Mouse (Mus musculus): ENCODE results near the gene Fam71f1. TPM values are rescaled to one million over a fixed set of nuclear protein-coding genes. Genes with fewer than 3 reads are reported as not detected.

The Fam71f1 gene
- polyA plus RNA-seq, 1 experiment from 2014 or later: not detected

DNA sequence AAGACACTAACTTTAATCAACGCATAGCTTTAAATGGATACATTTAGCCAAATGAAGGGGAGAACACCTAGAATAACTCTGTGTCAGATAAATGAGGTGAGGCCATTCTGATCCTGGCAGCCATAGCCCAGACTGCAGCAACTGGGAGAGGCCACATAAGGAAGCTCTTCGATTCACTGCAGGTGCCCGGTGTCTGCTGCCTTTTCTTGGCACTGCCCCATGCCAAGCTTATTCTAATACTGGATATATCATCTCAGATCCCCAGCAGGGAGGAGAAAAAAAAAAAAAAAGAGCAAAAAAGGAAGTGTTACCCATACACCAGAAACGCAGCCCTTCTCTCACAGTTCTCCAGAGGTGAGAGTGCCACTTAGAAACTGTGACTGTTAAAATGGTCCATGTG is 58.4 kb downstream of the Fam71f1 start:
- 88% methylated on average over 4 of the region's 4 CpGs for WGBS
- H3K27me3 ChIP-seq (ENCODE audit: control insufficient read depth, insufficient read depth, low read length): no peaks in the 10 kb centered on the region
- H3K9ac ChIP-seq (ENCODE audit: low read length): no peak overlapping the region
- H3K27ac ChIP-seq (ENCODE audit: low read length): no peak overlapping the region
- H3K9me3 ChIP-seq (replicated peaks; ENCODE audit: control insufficient read depth, low read length): no peaks in the 10 kb centered on the region
- no peak overlapping the region for H3K4me2 ChIP-seq (ENCODE audit: low read depth, low read length)
- ATAC-seq (ENCODE audit: insufficient read depth, low FRiP score): no peak
- no peak overlapping the region for H3K4me3 ChIP-seq (replicated peaks; ENCODE audit: low read length)
- H3K4me1 ChIP-seq (ENCODE audit: control insufficient read depth, insufficient read depth, low read length): no peaks in the 10 kb centered on the region
- peaks cover 23% of the 10 kb centered on the region for H3K36me3 ChIP-seq (ENCODE audit: control insufficient read depth, insufficient read depth, low read length)

DNA sequence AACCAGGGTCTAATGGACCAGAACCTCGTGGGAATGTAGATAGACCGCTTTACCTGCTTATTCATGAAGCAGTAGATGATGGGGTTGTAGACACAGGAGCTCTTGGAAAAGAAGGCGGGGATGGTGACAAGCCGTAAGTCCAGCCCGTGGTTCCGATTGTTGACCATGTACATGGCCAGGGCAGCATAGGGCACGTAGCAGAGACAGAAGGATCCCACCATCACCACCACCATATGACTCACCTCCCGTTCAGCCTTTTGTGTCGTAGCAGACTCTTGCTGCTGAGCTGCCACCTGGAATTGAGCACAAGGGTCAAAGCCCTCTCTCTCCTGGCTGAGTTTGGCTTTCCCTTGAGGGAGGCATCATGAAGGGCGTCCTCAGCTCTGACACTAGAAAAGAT is 59.7 kb downstream of the Fam71f1 start:
- Histone ChIP-seq H3K4me3 (replicated peaks; ENCODE audit: low read length) (no peak overlapping the region), H3K9me3 (replicated peaks; ENCODE audit: control insufficient read depth, low read length) (no peaks in the 10 kb centered on the region), H3K27ac (ENCODE audit: low read length) (no peak overlapping the region), H3K36me3 (ENCODE audit: control insufficient read depth, insufficient read depth, low read length) (peaks cover 19% of the 10 kb centered on the region), H3K27me3 (ENCODE audit: control insufficient read depth, insufficient read depth, low read length) (no peaks in the 10 kb centered on the region), H3K4me1 (ENCODE audit: control insufficient read depth, insufficient read depth, low read length) (no peaks in the 10 kb centered on the region), H3K4me2 (ENCODE audit: low read depth, low read length) (no peak overlapping the region), H3K9ac (ENCODE audit: low read length) (no peak overlapping the region)
- no peak for ATAC-seq (ENCODE audit: insufficient read depth, low FRiP score)
- WGBS: 90% methylated on average over 10 of the region's 10 CpGs

DNA sequence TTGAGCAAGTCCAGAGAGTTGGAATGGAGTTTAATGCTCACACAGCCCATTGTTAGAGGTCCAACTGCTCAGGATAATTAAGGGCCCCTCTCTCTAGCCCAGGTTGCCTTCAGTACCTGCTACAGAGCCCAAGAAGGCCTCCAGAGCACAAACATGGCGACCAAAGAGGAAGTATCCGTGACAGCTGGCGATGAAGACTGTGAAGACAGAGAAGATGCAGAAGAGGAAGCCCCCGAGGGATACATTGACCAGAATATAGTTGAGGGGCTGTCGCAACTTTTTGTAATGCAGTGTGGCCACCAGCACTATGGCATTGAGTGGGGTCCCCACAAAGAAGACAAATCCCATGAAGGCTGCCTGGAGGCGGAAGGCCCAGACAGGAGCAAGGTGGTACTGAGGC is 61.0 kb downstream of the Fam71f1 start:
- H3K36me3 ChIP-seq (ENCODE audit: control insufficient read depth, insufficient read depth, low read length): peaks cover 9% of the 10 kb centered on the region
- H3K27ac ChIP-seq (ENCODE audit: low read length): no peak overlapping the region
- WGBS: 90% methylated on average over 6 of the region's 6 CpGs
- ATAC-seq (ENCODE audit: insufficient read depth, low FRiP score): no peak
- no peak overlapping the region for H3K4me3 ChIP-seq (replicated peaks; ENCODE audit: low read length)
- H3K4me2 ChIP-seq (ENCODE audit: low read depth, low read length): no peak overlapping the region
- H3K9ac ChIP-seq (ENCODE audit: low read length): no peak overlapping the region
- no peaks in the 10 kb centered on the region for H3K27me3 ChIP-seq (ENCODE audit: control insufficient read depth, insufficient read depth, low read length)
- no peaks in the 10 kb centered on the region for H3K4me1 ChIP-seq (ENCODE audit: control insufficient read depth, insufficient read depth, low read length)
- H3K9me3 ChIP-seq (replicated peaks; ENCODE audit: control insufficient read depth, low read length): no peaks in the 10 kb centered on the region

DNA sequence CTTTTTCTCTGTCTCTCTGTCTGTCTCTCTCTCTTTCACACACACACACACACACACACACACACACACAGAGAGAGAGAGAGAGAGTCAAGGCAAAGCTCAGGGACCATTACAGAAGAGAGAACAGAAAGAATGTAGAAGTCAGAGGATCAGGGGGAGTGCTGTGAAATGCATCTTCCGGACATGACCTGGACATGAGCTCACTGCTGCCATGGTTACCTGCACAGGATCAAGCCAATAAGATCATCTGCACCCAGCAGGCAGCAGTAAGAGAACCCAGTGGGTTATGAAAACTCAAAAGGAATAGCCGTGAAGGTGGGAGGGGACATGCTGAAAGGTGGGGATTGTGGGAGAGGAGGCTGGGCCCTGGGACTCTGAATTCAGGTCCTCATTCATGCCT is 63.5 kb downstream of the Fam71f1 start:
- 54% methylated on average over 2 of the region's 2 CpGs for WGBS
- Histone ChIP-seq H3K27ac (ENCODE audit: low read length) (no peak overlapping the region), H3K27me3 (ENCODE audit: control insufficient read depth, insufficient read depth, low read length) (no peaks in the 10 kb centered on the region), H3K9me3 (replicated peaks; ENCODE audit: control insufficient read depth, low read length) (no peaks in the 10 kb centered on the region), H3K4me3 (replicated peaks; ENCODE audit: low read length) (no peak overlapping the region), H3K36me3 (ENCODE audit: control insufficient read depth, insufficient read depth, low read length) (no peaks in the 10 kb centered on the region), H3K9ac (ENCODE audit: low read length) (no peak overlapping the region), H3K4me1 (ENCODE audit: control insufficient read depth, insufficient read depth, low read length) (no peaks in the 10 kb centered on the region; the same call in 1 of the 2 replicates), H3K4me2 (ENCODE audit: low read depth, low read length) (no peak overlapping the region)
- no peak for ATAC-seq (ENCODE audit: insufficient read depth, low FRiP score)

Other genes with a start within 250 kb of the Fam71f1 start
- gene Rbm28, start 154.1 kb upstream of the Fam71f1 start, polyA plus RNA-seq (2015; fragmentation: Nextera tagmentation; extraction: Ambion mirVana): 28.3 and 29.4 TPM in 2 replicates
- 0.30 and 0.31 TPM in 2 replicates for gene Prrt4, start 139.6 kb upstream of the Fam71f1 start, polyA plus RNA-seq (2015; fragmentation: Nextera tagmentation; extraction: Ambion mirVana)
- 43.4 and 43.7 TPM in 2 replicates for gene Impdh1, start 102.8 kb upstream of the Fam71f1 start, polyA plus RNA-seq (2015; fragmentation: Nextera tagmentation; extraction: Ambion mirVana)
- 32.6 and 34.2 TPM in 2 replicates for gene Hilpda, start 46.7 kb upstream of the Fam71f1 start, polyA plus RNA-seq (2015; fragmentation: Nextera tagmentation; extraction: Ambion mirVana)
- gene Fam71f2, start 39.5 kb upstream of the Fam71f1 start, polyA plus RNA-seq (2015; fragmentation: Nextera tagmentation; extraction: Ambion mirVana): 0.28 and 0.31 TPM in 2 replicates
- gene Calu, start 28.9 kb downstream of the Fam71f1 start, polyA plus RNA-seq (2015; fragmentation: Nextera tagmentation; extraction: Ambion mirVana): 391 and 420 TPM in 2 replicates
- 0.86 and 1.1 TPM in 2 replicates for gene Opn1sw, start 69.3 kb downstream of the Fam71f1 start, polyA plus RNA-seq (2015; fragmentation: Nextera tagmentation; extraction: Ambion mirVana)
- gene Ccdc136, start 77.2 kb downstream of the Fam71f1 start, polyA plus RNA-seq (2015; fragmentation: Nextera tagmentation; extraction: Ambion mirVana): 14.4 and 15.4 TPM in 2 replicates
- gene Flnc, start 114.1 kb downstream of the Fam71f1 start, polyA plus RNA-seq (2015; fragmentation: Nextera tagmentation; extraction: Ambion mirVana): 15.8 and 21.8 TPM in 2 replicates
- 228 and 239 TPM in 2 replicates for gene Atp6v1f, start 148.6 kb downstream of the Fam71f1 start, polyA plus RNA-seq (2015; fragmentation: Nextera tagmentation; extraction: Ambion mirVana)
- gene Atp6v1fnb, start 152.3 kb downstream of the Fam71f1 start, polyA plus RNA-seq (2015; fragmentation: Nextera tagmentation; extraction: Ambion mirVana): not detected in 2 replicates
- 16.9 TPM in 2 replicates for gene Kcp, start 188.8 kb downstream of the Fam71f1 start, polyA plus RNA-seq (2015; fragmentation: Nextera tagmentation; extraction: Ambion mirVana)
- 14.0 and 14.2 TPM in 2 replicates for gene Irf5, start 207.5 kb downstream of the Fam71f1 start, polyA plus RNA-seq (2015; fragmentation: Nextera tagmentation; extraction: Ambion mirVana)

Measured in stomach, embryonic 16.5 days (tissue).